Mouse (Mus musculus) MN1 (cell line): Measurements from ENCODE around the gene Zkscan3.

Experiments used
- DNase-seq: peaks from one replicate; pipeline ENCODE4 v3.0.0-alpha.2; 2016; ENCODE audit warnings: low spot score

Gene Zkscan3

DNA sequence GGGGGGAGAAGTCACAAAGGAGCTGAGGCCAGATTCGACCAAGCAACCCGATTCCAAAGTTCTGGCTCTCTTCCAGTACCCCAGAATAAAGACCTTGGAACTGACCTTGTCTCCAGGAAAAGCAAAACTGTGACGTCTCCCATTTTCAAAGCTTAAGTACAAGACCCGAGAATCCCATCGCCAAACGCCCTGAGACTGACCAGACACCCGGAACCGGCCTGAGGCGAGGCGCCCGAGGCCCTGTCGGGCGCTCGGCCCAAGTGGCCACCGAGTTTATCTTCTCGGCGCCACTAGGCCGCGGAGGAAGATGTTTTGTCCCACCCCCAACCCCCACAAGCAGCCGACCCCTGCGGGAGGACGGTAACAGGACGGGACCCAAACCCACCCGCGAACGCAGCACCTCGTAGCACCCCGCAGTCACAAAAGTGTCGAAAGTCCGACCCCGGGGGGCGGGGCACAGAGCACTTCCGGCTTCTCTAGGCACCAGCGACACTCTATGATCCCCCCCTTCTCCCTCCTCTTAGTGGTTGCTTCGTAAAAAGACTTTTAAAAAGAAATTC lies at the start of gene Zkscan3:
Zkscan3 (minus strand) TSS at position 469 of the 560 bp plus-strand sequence.
- DNase-seq: peak; percentile 83

- DNase-seq: no peak
Observed at GRCm38 (mm10) chr13:21447856-21448614, 45.5 kb upstream of the Zkscan3 start.

- no peak for DNase-seq
Observed at GRCm38 (mm10) chr13:21446796-21447195, 44.2 kb upstream of the Zkscan3 start.

DNA sequence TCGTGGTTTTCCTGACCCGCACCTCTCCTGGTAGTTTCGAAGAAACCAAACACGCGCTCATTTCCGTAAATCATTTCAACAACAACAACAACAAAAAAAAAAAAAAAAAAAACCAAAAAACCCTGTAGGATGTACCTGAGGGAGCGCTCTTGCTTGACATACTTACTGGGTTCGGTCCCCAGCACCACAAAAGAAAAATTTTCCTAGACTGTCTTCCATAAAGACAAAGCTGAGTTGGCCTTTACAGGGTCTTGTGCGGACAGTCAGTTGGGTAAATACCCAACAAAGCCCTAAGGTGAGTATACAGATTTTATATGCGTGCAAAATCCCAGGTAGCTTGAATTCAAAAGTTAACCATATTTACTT lies 38.6 kb upstream of the Zkscan3 start:
- no peak for DNase-seq

DNA sequence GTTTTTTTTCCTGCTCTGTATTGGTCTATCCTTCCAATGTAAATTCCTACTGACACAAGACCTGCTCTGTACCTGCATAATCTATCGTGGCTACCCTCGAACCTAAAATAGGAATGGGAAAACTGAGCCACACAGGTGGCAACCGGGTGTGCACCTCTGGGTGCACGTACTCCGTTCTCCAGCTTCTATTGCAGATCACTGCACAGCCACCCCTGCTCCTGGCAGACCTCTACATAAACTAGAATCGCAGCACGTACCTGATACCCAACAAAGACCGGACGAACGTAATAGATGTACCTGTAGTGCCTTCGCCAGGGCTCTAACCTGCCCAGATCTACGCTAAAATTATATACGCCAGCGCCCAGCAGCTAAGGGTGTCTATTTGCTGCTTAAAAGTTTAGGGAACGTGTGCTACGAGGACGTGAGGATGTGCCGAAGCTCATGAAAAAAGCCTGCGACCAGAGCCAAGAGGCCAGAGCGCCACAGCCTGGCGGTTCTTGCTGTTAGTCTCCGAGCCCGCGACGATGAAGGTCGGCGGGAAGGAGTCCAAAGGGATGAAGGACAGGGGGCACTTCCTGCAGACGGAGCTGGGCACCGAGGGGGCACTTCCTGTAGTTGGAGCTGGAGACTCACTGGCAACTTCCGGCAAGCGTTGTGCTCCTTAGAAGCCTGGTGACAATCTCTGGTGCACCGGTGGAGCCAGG lies 38.1 kb upstream of the Zkscan3 start, which contains the start of gene Pgbd1:
Pgbd1 (minus strand) TSS at position 556 of the 704 bp plus-strand sequence.
- peak; percentile 16 for DNase-seq

GRCm38 (mm10) chr13:21435476-21435875 lies 32.9 kb upstream of the Zkscan3 start:
- DNase-seq: no peak

DNA sequence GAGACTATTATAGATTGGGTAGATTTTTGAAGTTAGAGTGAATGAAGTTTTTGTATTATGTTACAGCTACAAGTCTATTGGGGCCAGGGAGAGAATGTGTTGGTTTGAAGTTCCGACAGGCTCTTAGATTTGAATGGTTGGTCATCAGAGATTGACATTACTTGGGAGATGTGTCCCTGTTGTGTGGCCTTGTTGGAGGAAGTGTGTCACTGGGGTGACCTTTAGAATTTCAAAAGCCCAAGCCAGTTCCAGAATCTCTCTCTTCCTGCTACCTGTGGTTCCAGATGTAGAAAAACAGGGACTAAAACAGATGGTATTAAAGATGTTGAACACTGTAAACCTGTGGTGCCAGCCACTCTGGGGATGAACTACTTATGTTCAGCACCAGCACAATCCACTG lies 25.1 kb upstream of the Zkscan3 start:
- DNase-seq: no peak

DNA sequence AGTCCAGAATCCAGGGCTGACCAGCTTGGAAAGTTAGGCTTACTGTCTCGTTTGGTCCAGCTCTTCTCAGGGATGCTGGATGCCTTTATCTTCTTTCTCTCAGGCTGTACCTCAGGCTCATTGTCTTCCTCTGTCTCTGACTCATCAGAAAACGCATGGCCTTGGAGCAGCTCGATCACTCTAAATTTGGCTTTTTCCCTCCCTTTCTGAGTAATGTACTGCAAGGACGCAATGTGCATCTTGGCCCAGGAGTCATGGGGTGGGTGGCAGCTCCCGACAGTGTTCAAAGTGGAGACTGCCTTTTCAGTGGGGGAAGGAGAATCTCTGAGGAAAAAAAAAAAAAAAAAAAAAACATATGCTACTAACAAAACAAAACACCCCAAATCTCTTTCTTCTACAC lies 20.7 kb upstream of the Zkscan3 start:
- DNase-seq: no peak

- DNase-seq: no peak
Observed at GRCm38 (mm10) chr13:21418865-21419264, 16.3 kb upstream of the Zkscan3 start.

DNA sequence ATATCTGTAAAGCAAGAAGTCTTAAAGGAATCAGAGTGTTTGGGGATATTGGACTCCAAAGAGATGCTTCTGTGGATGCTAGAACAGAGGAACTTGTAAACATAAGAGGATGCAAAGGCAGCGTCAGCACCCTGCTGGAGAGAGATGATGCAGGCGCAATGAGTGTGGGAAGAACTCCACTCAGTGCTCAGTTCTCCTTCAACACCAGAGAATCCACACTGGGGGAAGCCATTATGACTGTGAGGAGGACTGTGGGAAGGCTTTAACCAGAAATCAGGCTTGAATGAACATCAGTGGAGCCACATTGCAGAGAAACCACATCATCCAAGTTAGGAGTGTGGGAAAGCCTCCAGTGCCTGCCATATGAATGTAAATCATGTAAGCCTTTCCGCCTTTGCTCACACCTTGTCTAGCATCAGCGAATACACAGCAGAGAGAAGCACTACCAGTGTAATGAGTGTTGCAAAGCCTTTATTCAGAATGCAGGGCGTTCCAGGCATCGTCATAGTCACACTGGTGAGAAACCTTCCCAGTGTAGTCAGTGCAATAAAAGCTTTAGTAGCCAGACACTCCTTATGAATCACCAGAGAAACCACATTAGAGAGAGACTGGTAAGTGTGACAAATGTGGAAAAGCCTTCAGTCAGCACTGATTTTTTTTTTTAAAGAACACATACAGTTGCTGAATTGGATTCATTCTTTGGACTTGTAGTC lies 14.9 kb upstream of the Zkscan3 start:
- peak; percentile 15 for DNase-seq

DNA sequence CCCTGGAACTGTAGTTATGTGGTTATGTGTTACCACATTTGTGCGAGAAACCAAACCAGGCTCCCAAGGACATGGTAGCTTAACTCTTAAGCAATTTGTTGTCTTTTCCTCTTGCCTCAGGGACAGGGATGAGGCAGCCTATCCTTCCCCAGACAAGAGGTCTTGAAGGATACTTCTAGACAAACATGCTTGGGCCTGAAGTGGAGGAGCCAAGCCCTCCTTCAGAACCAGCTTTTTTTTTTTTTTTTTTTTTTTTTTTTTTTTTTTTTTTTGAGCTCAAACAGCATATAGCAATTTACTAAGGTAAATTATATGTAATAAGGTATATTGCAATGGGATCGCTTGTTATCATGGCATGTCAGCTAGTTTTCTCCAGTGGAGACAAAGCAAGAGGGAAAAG lies 13.2 kb upstream of the Zkscan3 start:
- DNase-seq: no peak

GRCm38 (mm10) chr13:21415266-21415665 lies 12.7 kb upstream of the Zkscan3 start:
- DNase-seq: no peak

DNA sequence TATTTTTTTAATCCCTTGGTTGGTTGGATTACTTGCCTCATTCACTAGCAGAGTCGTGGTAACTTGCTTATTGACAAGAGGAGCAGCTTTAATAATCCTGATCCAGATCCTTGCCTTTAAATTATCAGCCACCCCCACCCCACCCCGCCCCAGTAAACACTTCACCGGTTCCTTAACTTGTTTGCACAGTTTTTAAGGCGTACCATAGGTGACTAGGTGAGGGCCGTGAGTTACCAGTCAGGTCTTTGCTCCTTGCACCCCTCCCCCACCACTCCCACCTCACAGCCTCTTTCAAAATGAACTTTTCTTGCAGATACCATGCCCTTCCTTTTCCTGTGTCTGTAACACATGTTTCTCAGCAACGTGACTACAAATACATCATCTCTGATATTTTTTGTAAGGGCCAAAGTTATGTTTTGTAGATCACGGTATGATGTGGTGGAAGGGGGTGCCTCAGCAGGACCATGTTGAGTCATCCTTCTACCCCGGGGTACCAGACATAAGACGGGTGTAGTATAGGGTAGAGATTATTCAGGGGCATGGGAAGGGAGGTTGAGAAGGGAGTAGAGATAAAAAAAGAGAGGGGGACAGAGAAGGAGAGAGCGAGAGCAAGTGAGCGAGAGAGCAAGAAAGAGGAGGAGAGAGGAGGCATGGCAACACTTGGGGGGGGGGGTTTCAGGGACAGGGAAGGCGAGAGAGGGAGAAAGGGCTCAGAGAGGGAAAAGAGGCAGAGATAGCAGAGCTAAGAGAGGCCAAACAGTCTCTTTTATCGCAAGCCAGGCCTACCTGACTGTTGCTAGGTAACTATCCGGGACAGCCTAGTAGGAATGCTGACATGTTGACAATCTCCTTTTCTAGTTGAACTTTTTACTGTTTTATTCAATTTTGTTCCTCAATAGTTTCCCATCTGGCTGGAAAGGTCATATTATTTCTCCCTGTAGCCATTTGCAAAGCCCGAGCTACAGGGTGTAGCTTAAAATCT lies 12.0 kb upstream of the Zkscan3 start:
- no peak for DNase-seq

- no peak for DNase-seq
Observed at GRCm38 (mm10) chr13:21408805-21409459, 6.4 kb upstream of the Zkscan3 start.

DNA sequence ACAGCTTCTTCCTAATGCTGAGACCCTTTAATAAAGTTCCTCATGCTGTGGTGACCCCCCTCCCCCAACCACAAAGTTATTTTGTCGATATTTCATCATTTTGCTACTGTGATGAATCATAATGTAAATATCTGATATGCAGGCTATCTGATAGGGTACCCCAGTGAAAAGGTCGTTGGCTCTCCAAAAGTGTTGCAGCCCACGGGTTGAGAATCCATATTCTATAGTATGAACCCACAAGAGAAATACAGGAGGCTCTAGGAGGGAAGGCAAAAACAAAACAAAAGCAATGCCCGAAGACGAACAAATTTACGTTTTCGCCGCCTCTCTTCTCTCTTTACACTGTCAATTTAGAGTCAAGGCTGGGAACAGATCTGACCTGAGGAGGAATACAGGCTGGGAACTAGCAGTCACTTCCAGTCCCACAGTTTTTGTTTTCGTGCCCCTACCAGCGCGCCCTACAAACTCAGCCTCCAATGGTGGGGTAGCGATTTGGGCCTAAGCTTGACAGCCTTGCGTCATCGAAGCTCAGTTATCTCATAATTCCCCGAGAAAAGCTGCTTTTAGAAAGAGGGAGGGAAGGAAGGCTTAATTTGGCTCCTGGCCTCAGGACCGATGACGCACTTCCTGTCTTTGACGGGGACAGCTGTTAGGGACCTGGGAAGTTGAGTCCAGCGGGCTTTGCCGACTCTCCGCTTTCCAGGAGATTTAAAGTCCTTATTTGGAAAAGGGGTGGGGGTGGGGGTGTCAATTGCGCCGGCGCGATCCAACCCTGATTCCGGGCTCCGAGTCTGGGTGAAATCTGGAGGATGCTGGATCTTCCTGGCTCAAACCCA lies 5.6 kb upstream of the Zkscan3 start:
- DNase-seq: peak; percentile 89

- DNase-seq: peak; percentile 65
Observed at GRCm38 (mm10) chr13:21407341-21407740, 4.8 kb upstream of the Zkscan3 start.

GRCm38 (mm10) chr13:21402848-21403247 lies 293 bp upstream of the Zkscan3 start:
- DNase-seq: no peak

GRCm38 (mm10) chr13:21401636-21402286 lies 794 bp downstream of the Zkscan3 start:
- no peak for DNase-seq

DNA sequence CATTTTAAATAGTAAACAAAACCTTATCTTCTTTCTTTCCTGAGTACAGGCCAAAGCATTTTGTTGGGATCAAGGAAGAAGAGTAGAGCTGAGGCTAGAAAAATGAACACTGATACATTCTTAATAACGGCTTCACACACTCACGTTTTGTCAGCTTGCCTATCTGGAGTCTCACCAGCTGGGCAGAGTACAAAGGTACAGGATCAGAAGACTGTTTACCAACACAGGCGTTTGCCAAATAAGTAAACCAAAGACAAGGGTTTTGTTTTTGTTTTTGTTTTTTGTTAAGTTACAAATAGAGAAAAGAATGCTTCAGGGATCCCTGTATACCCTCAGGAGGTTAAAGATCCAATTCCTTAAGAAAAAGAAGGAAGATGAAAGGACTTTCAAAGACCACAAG lies 1.4 kb downstream of the Zkscan3 start:
- no peak for DNase-seq
